Mouse (Mus musculus) forelimb bud, embryonic 11.5 days (tissue): ENCODE data around the gene Sox1.

Source experiments
- DNase-seq: peaks from one replicate; pipeline ENCODE4 v3.0.0-alpha.2; 2012; ENCODE audit warnings: low read depth, low spot score

Gene Sox1

DNA sequence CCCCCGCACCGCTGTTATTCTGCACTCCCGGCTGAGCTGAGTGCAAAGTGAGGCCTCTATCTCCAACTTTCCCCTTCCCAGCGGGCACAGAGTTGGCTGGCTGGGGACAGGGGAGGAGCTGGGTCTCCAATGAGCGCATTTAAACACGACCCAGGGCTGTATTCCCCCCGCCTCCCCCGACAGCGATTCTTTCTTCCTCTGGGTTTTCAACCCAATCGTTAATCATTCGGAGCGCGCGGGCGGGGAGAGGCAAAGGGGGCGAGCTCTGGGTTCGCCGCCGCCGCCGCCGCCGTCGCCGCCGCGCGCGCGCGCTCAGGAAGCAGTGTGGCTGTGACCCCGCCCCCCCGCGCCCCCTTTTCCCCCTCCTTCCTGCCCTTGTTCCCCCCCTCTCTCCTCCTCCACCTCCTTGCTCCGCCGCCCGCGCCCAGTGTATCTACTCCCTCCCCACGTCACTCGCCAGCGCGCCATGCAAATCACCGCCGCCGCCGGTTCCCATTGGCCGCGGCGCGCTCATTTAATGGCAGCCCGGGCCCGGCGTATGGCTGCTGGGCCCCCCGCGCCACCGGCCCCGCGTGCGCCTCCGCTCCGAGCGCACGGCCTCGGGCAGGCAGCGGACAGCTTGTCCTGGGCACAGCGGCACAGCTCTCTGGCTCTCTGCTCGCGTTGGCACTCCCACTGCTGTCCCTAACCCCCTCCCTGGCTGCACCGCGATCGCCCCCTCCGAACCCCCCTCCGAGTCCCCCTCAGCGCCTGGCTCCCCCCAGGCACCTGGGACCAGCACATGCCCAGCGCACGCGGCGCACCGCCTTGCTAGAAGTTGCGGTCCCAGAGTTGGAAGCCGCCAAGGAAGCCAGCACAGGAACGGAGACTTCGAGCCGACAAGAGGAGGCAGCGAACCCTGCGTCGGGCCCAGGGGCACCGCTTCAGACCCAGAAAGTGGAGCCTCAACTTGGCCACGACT is at the start of gene Sox1:
Sox1 (plus strand) TSS at position 225 of the 961 bp plus-strand sequence.
- no peak for DNase-seq

DNA sequence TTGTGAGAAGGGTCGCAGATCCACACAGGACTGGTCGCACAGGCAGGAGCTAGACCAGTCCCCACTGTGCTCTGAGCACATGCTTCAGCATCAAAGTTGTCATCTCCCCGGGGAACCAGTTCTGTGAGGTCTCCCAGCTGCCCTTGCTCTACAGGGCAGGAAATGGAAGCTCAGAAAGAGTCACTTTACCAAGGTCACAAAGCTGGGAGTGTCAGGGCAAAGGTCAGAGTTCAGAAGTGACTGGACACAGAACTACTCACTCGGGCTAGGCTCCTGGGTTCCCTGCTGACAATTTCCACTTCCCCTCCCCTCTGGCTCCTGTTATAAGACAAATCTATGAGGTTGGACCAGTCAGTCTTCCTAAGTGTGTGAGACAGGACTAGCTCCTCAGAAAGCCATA is 49.2 kb upstream of the Sox1 start:
- DNase-seq: no peak

DNA sequence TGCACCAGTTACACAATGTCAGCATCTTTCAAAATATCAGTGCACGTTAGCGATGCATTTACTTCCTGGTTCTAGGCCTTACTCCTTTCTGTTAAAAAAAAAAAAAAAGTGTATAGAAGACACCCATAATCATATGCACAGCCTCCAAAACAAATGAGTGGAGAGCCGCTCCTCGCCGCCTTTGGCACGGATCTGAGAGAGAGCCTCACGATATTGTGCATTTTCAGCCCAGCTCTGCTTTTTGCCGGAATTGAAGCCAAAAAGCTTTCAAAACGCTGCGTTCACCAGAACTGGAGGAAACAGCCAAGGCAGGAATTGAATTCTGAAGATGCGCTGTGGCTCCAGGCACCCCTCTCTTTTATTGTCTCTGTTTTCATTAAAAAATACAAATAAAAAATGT is 48.2 kb upstream of the Sox1 start:
- no peak for DNase-seq

- DNase-seq: no peak
These were observed 46.8 kb upstream of the Sox1 start for GRCm38 (mm10) chr8:12348306-12348705.

- no peak for DNase-seq
These were observed 45.5 kb upstream of the Sox1 start for GRCm38 (mm10) chr8:12349591-12349990.

GRCm38 (mm10) chr8:12351121-12351520 is 44.0 kb upstream of the Sox1 start:
- DNase-seq: no peak

GRCm38 (mm10) chr8:12354406-12355025 is 40.6 kb upstream of the Sox1 start:
- DNase-seq: peak; percentile 11

- DNase-seq: no peak
These were observed 26.9 kb upstream of the Sox1 start for GRCm38 (mm10) chr8:12368161-12368560.

DNA sequence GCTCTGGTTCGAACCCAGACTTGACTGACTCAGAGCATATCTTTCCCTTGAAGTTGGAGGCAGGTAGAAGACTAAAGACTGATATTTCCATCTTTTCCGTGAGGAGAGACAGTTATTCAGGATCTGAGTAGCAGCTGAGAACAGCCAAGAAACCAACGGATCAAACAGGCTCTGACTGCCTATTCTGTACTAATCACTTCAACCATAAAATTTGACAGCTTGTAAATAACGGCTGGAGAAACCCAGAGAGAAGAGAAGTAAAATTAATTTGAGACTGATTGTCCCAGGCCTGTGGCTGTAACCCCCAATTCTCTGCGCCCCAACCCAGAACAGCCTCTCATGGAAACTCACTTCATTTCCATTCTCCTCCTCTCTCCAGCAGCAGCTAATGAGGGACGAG is 26.2 kb upstream of the Sox1 start:
- DNase-seq: no peak

GRCm38 (mm10) chr8:12381111-12381510 is 14.0 kb upstream of the Sox1 start:
- DNase-seq: no peak

DNA sequence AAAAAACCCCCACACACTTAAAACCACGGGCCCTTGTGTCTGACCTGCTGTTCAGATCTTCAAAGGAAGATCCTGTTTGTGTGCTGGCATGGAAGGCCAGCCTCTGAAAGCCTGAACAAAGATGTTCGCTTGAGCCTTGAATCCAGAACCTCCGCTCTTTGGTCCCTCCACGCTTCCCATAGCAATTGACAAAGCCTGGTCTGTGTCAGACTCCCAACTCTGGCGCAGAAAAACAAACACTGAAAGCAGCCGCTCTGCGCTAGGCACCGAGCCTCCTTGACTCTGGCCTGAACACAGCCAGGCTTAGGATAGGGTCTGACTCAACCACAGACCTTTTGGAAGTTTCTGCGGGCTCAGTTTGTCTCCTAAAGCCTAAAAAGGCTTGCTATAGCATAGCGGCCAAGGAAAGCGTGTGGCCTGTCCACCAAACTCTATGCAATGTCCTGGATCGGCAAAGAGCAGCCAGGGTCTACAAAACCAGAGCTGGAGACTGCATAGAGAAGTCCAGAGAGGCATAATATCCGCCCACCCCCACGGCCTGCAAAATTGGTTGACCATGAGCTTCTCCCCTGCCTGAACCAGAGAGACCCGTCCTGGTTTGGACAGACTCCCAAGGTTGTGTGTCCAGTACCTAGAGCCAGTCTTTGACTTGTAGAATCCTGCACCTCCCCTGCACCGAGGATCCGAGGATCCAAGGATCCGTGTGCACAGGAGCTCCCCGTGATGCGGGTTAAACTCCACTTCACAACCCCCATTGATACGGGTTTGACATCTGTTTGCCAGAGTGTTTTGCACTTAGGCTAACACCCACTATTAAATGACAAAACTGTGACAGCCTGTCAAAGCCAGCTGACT is 12.2 kb upstream of the Sox1 start:
- no peak for DNase-seq

GRCm38 (mm10) chr8:12383979-12384890 is 10.9 kb upstream of the Sox1 start:
- DNase-seq: no peak

- DNase-seq: no peak
These were observed 10.0 kb upstream of the Sox1 start for GRCm38 (mm10) chr8:12384996-12385685.

DNA sequence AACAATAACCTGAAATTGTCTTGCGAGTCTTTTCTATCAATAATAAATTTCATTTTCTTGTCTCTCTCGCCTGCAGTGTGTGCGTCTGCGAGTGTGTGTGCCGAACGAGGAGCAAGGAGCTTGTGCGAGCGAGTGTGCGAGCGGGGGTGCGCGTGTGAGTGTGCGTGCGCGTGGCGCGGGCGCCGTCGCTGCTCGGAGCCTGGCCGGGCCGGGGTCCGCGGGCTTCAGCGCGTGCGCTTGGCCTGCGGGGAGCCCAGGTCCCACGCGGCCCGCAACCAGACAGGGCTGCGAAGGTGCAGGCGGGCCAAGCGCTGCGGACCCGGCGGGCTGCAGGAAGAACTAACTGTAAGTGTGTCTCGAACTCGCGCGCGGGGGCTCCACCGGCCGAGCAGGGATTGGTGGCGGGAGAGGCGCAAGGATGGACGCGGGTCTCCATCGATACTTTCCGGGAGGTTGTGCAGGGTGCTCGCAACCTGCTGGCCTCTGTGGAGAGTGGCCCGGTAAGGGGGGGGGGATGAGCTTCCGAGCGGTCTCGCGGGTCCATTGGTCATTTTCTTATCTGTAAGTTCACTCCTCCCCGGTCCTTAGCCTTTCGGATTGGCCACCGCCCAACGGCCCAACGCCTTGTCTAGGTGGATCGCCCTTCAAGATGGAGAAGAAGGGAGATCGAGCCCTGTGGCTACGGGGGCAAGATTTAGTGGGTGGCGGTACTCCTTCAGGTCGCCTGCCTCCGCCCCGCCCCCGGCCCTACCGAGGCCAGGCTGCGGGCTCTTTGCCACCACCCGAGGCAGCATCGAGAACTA is 9.2 kb upstream of the Sox1 start:
- DNase-seq: no peak

- no peak for DNase-seq
These were observed 8.4 kb upstream of the Sox1 start for GRCm38 (mm10) chr8:12386530-12387222.

DNA sequence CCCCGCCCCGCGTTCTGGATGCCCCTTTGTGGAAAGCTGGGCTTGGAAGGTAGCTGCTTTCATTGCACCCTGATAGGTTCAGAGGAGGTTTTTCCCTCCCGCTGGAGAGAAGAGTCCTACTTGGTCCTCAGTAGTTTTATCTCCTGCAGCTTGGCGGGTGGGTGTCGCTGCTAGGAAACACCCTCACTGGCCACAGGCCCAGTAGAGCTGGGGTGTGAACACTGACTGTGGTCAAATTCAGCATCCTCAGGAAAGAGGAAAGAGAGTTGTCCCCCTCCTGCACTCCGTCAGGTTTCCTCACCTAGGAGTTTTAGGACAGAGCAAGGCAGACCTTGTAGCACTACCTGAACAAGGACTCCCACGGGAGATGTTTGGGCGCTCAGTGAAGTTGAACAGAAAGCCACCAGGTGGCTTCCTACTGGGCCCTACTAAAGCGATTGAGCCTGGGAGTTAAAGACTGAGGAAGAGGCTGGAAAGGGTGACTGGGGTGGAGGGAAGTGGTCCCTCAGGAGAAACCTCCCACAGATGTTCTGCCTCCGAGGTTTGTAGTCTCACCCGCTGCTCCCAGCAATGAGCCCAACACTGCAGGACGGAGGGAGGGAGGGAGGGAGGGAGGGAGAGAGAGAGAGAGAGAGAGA is 7.8 kb upstream of the Sox1 start:
- DNase-seq: no peak

DNA sequence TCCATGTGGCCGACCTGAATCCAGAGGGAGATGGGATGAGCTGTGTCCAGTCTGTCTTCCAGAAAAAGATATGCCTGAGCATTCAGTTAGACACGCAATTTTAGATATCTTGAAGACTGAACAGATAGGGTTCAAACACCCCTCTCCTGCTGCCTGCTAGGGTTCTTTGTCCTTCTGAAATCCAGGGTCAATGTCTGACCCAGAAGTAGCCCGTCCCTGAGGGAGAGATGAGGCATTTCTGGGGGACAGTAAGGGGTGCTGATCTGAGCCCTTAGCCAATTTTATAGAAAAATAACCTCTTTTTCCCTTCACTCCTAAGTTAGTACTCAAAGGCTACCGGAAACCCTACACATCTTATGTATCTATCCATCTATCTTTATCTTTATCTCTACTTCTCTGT is 7.2 kb upstream of the Sox1 start:
- no peak for DNase-seq

GRCm38 (mm10) chr8:12388390-12389115 is 6.5 kb upstream of the Sox1 start:
- DNase-seq: no peak
